Mouse (Mus musculus) retina, embryonic 14.5 days (tissue): ENCODE measurements at regions not wholly inside any gene's neighbourhood (a gene's known extent, or its start where the extent isn't known, plus 50 kb on each side); places are given as distances from the start of the nearest gene placed in this dataset.
A peak's percentile ranks its signal among the peaks of the same experiment; 100 is the strongest.

Source experiments
- DNase-seq: peaks from one replicate; pipeline ENCODE4 v3.0.0-alpha.2; 2015; ENCODE audit warnings: low spot score

GRCm38 (mm10) chr10:113285483-113285882 is 356.7 kb upstream of the Atxn7l3b start:
- no peak for DNase-seq

DNA sequence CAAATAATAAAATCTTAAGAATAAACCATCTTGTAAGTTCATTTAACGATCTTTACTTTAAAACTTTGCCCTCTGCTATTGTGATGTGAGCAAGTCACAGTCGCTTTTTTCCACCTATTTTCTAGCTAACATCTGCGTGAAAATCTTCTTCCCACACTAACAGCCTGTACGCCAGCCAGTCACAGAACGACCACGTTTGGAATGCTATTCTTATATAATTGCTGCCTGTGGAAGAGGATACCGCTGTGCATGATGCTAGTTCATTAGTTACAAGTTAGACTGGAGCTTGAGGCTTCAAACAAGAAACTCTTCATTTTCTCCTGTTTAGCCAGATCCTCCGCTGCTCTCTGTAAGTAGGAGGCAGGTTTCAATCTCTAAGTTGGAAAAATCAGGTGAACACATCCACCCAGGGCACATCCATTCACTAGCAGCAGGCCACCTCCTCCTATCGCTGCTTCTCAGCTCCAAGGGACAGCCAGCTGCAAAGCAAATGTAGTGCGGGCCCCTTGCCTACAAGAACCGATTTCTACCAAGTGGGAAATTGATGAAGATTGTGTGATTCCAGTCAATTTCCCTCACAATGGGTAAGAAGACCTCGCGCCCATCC is 312.1 kb upstream of the Atxn7l3b start:
- peak; percentile 2 for DNase-seq
